In genomic region chr4:109448531-109448930, GRCm38 (mm10) we compare ENCODE assay signal across 18 mouse cellular contexts.
"Had no signal": no experiment of that assay in that cellular context is flagged by ENCODE, and none has a peak within 500 bp of the region (broad histone marks: within the 10 kb centered on the region; RNA-seq: fewer than 3 reads in every experiment).

No protein-coding gene starts in this region.

- H3K4me1 ChIP-seq: limb, embryonic 13.5 days; neural tube, embryonic 12.5 days; neural tube, embryonic 15.5 days had no signal

- H3K9ac ChIP-seq: limb, embryonic 13.5 days; liver, embryonic 15.5 days; midbrain, embryonic 12.5 days; midbrain, embryonic 15.5 days; neural tube, embryonic 12.5 days; neural tube, embryonic 15.5 days had no signal

- H3K27me3 ChIP-seq: limb, embryonic 13.5 days; liver, embryonic 15.5 days; midbrain, embryonic 12.5 days; midbrain, embryonic 15.5 days; neural tube, embryonic 12.5 days; neural tube, embryonic 15.5 days had no signal

- DNase-seq: kidney, adult 2 months; kidney, postnatal 25 days; layer of hippocampus, postnatal 36 days; lung, adult 2 months; lung, postnatal 14 days; lung, postnatal 4 days; retina, postnatal 1 day; right cerebral cortex, postnatal 25 days; thymus, adult 18-20 months; thymus, postnatal 36 days had no signal

- H3K27ac ChIP-seq: kidney, postnatal 0 days; left cerebral cortex, adult 2 months; limb, embryonic 13.5 days; liver, embryonic 15.5 days; midbrain, embryonic 12.5 days; midbrain, embryonic 15.5 days; neural tube, embryonic 12.5 days; neural tube, embryonic 15.5 days had no signal

- H3K4me3 ChIP-seq: left cerebral cortex, adult 2 months; limb, embryonic 13.5 days; liver, embryonic 15.5 days; midbrain, embryonic 12.5 days; midbrain, embryonic 15.5 days; neural tube, embryonic 12.5 days; neural tube, embryonic 15.5 days had no signal

- ATAC-seq: midbrain, embryonic 15.5 days had no signal

- H3K4me2 ChIP-seq: limb, embryonic 13.5 days; liver, embryonic 15.5 days; midbrain, embryonic 12.5 days; midbrain, embryonic 15.5 days; neural tube, embryonic 12.5 days; neural tube, embryonic 15.5 days had no signal

- H3K36me3 ChIP-seq: neural tube, embryonic 12.5 days had no signal

- H3K9me3 ChIP-seq: limb, embryonic 13.5 days; liver, embryonic 15.5 days; midbrain, embryonic 12.5 days; midbrain, embryonic 15.5 days; neural tube, embryonic 12.5 days; neural tube, embryonic 15.5 days had no signal
